Mouse (Mus musculus) frontal cortex, postnatal 10 days (tissue): ENCODE data around the gene Zfp600.
"Not testable (repeated sequence)": the region's sequence is repeated elsewhere in the genome, so short reads cannot be mapped to it uniquely, and the experiment has no call there.

Source experiments
- DNase-seq, 2 experiments: peaks; one replicate each; pipeline ENCODE4 v3.0.0; 2022; ENCODE audit warnings: low spot score in 2 of 2, mixed read lengths in 1 of 2

Zfp600 gene

GRCm38 (mm10) chr4:146156524-146156923, at the start of gene Zfp600:
Zfp600 (plus strand) TSS chr4:146156824.
- DNase-seq: not testable (repeated sequence)

- DNase-seq: not testable (repeated sequence)
Observed at GRCm38 (mm10) chr4:146162893-146163292, 6.3 kb downstream of the Zfp600 start.

- not testable (repeated sequence) for DNase-seq
Observed at GRCm38 (mm10) chr4:146167202-146167832, 10.7 kb downstream of the Zfp600 start.

- DNase-seq: not testable (repeated sequence)
Observed at GRCm38 (mm10) chr4:146167879-146168532, 11.4 kb downstream of the Zfp600 start.

GRCm38 (mm10) chr4:146168730-146169215, 12.1 kb downstream of the Zfp600 start:
- not testable (repeated sequence) for DNase-seq

- not testable (repeated sequence) for DNase-seq
Observed at GRCm38 (mm10) chr4:146173378-146174226, 17.0 kb downstream of the Zfp600 start.

GRCm38 (mm10) chr4:146204357-146204756, 47.7 kb downstream of the Zfp600 start:
- DNase-seq: not testable (repeated sequence)

- not testable (repeated sequence) for DNase-seq
Observed at GRCm38 (mm10) chr4:146239252-146240244, 82.9 kb downstream of the Zfp600 start.

- not testable (repeated sequence) for DNase-seq
Observed at GRCm38 (mm10) chr4:146242119-146242518, 85.5 kb downstream of the Zfp600 start.
